Mouse (Mus musculus) hindbrain, embryonic 16.5 days (tissue): ENCODE measurements around the gene Hist1h1a. TPM values are rescaled to one million over a fixed set of nuclear protein-coding genes. Genes with fewer than 3 reads are reported as not detected.

Source experiments
- ATAC-seq: fragments of 200-750 bp; cut with Nextera tagmentation; 2 replicates; pipeline ENCODE4 v1.8.0; 2017; ENCODE audit warnings: moderate TSS enrichment, moderate library complexity
- H3K27ac ChIP-seq: fragments of 300-500 bp; sonication (generic); 2 replicates; pipeline ENCODE4 v1.5.1; 2014; ENCODE audit warnings: low read depth, mild to moderate bottlenecking, control low read depth, low read length, moderate library complexity
- H3K27me3 ChIP-seq: fragments of 300-500 bp; sonication (generic); replicated peaks from 2 replicates; pipeline ENCODE4 v1.6.1; 2014; ENCODE audit warnings: low read length; ENCODE audit not compliant: control insufficient read depth, insufficient read depth
- H3K36me3 ChIP-seq: fragments of 300-500 bp; sonication (generic); 2 replicates; pipeline ENCODE4 v1.6.1; 2014; ENCODE audit warnings: mild to moderate bottlenecking, low read length, moderate library complexity, mixed read lengths; ENCODE audit not compliant: control insufficient read depth, insufficient read depth
- H3K4me1 ChIP-seq: fragments of 300-500 bp; sonication (generic); 2 replicates; pipeline ENCODE4 v1.6.1; 2014; ENCODE audit warnings: low read depth, low read length; ENCODE audit not compliant: control insufficient read depth, insufficient read depth
- H3K4me2 ChIP-seq: fragments of 300-500 bp; sonication (generic); 2 replicates; pipeline ENCODE4 v1.6.1; 2014; ENCODE audit warnings: mild to moderate bottlenecking, low read length, control low read depth, moderate library complexity
- H3K4me3 ChIP-seq: fragments of 300-500 bp; sonication (generic); 2 replicates; pipeline ENCODE4 v1.5.1; 2014; ENCODE audit warnings: mild to moderate bottlenecking, low read length, control low read depth, moderate library complexity
- H3K9ac ChIP-seq: fragments of 300-500 bp; sonication (generic); 2 replicates; pipeline ENCODE4 v1.6.1; 2014; ENCODE audit warnings: low read depth, mild to moderate bottlenecking, control low read depth, low read length, moderate library complexity
- H3K9me3 ChIP-seq: fragments of 300-500 bp; sonication (generic); 2 replicates; pipeline ENCODE4 v1.6.1; 2014; ENCODE audit warnings: mild to moderate bottlenecking, low read length, moderate library complexity; ENCODE audit not compliant: control insufficient read depth
- WGBS: fragments of 180-500 bp; shearing (Covaris S2); extraction: QIAGEN DNeasy Blood & Tissue Kit; methylation state at CpG from one replicate; pipeline ENCODE4 v1.1.7; 2014; 5-methylcytosine and 5-hydroxymethylcytosine counted together
- microRNA-seq: library from miRNA; unstranded; fragments of <30 nt; microRNA quantifications from one replicate; pipeline ENCODE4, GENCODE M21; 2017
- polyA plus RNA-seq: library from polyadenylated mRNA; unstranded; fragments of >200 nt; fragmentation: Nextera tagmentation; extraction: Ambion mirVana; gene quantifications from 2 replicates; pipeline ENCODE4 v1.2.1, GENCODE M21; 2015

Hist1h1a gene
- polyA plus RNA-seq, 1 experiment from 2014 or later = 0.44 TPM

GRCm38 (mm10) chr13:23799405-23799804, 35.9 kb downstream of the Hist1h1a start:
- no peaks in the 10 kb centered on the region for H3K36me3 ChIP-seq
- H3K4me3 ChIP-seq = no peak overlapping the region
- no peaks in the 10 kb centered on the region for H3K9me3 ChIP-seq
- H3K27ac ChIP-seq = no peak overlapping the region
- WGBS = 84% methylated on average over 5 of the region's 5 CpGs
- no peak overlapping the region for H3K9ac ChIP-seq
- no peaks in the 10 kb centered on the region for H3K27me3 ChIP-seq
- H3K4me2 ChIP-seq = no peak overlapping the region
- no peak for ATAC-seq
- H3K4me1 ChIP-seq = no peaks in the 10 kb centered on the region

DNA sequence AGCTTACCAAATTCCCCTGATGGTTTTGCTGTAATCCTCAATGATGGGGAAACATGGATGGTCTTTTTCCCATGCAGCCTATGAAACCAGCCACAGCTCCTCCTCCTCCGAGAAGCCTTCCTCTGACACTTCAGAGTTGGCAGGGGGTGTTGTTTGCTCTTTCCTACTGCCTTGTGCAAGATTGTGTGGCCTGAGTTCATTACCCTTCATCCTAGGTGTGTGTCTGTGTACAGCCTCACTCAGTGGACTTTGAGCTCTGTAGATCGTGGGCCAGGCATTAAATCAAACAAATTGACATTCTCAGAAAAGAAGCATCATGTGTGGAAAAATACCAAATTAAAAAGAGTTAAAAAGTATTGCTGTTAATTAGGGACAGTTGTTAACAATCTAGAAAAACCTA, 41.1 kb downstream of the Hist1h1a start:
- Histone ChIP-seq H3K4me1 (no peaks in the 10 kb centered on the region), H3K36me3 (no peaks in the 10 kb centered on the region), H3K4me2 (no peak overlapping the region), H3K4me3 (no peak overlapping the region), H3K27me3 (no peaks in the 10 kb centered on the region), H3K9ac (no peak overlapping the region), H3K27ac (no peak overlapping the region), H3K9me3 (no peaks in the 10 kb centered on the region)
- no peak for ATAC-seq
- 87% methylated on average over 2 of the region's 2 CpGs for WGBS

DNA sequence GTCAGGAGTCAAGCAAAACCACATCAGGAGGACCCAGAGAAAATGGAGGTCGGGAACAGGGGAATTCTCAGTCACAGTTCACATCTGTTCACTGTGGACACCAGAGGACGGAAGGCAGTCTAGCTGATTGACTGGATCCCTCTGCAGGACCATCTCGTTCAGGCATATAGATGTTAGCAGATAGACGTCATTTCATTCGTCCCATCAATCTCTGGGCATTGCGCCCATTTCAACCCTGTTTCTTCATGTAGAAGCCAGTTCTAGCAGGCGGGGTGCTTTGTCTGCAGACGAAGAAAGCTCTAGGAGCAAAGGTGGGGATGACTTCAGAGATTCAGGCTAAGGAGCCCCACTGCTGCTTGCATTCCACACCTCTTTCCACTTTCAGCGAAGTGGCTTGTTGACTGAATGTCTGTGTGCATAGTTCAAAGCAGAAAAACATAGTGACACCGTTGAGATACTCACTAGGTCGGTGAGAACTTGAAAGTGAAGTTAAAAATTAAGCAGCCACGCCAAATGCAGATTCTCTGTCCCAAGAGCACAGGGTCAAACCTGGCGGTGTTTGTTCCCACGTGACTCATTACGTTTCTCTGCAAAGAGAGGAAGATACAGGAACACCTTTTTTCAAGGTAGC, 43.1 kb downstream of the Hist1h1a start, which contains the start of gene Slc17a2:
Gene Slc17a2, plus strand, starts transcription at position 572 of the 631 bp plus-strand sequence.
- no peak for ATAC-seq
- Histone ChIP-seq H3K4me3 (no peak within 1 kb of the TSS), H3K27ac (no peak within 1 kb of the TSS), H3K36me3 (no peaks in the 10 kb centered on the region), H3K4me1 (no peaks in the 10 kb centered on the region), H3K27me3 (no peaks in the 10 kb centered on the region), H3K9me3 (no peaks in the 10 kb centered on the region), H3K9ac (no peak within 1 kb of the TSS), H3K4me2 (no peak within 1 kb of the TSS)
- WGBS = 90% methylated on average over 15 of the region's 15 CpGs

Small RNAs within 50 kb of the gene (microRNA-seq; reads per million reads assigned to microRNA genes)
- not detected for gene Gm44314
- not detected for gene Gm44484

Other genes starting within 250 kb of the Hist1h1a start
- gene Hist1h4h, start 232.6 kb upstream of the Hist1h1a start, polyA plus RNA-seq = 2.6 and 2.7 TPM in 2 replicates
- not detected in 2 replicates for gene Hist1h2af, start 229.8 kb upstream of the Hist1h1a start, polyA plus RNA-seq
- 0.66 TPM in 1 of 2 replicates, not detected in the other for gene Hist1h3g, start 228.2 kb upstream of the Hist1h1a start, polyA plus RNA-seq
- 0.16 and 0.29 TPM in 2 replicates for gene Hist1h2bh, start 220.3 kb upstream of the Hist1h1a start, polyA plus RNA-seq
- not detected in 2 replicates for gene Hist1h3f, start 219.6 kb upstream of the Hist1h1a start, polyA plus RNA-seq
- gene Hist1h4f, start 212.0 kb upstream of the Hist1h1a start, polyA plus RNA-seq = 0.59 TPM in 1 of 2 replicates, not detected in the other
- gene Hist1h1d, start 210.4 kb upstream of the Hist1h1a start, polyA plus RNA-seq = 0.07 and 0.10 TPM in 2 replicates
- gene Hist1h3e, start 201.3 kb upstream of the Hist1h1a start, polyA plus RNA-seq = 0.85 and 0.97 TPM in 2 replicates
- 9.4 and 14.5 TPM in 2 replicates for gene Hist1h2ae, start 192.4 kb upstream of the Hist1h1a start, polyA plus RNA-seq
- 0.79 and 1.4 TPM in 2 replicates for gene Hist1h2bg, start 192.3 kb upstream of the Hist1h1a start, polyA plus RNA-seq
- gene Hist1h2bf, start 189.5 kb upstream of the Hist1h1a start, polyA plus RNA-seq = 0.44 and 0.67 TPM in 2 replicates
- gene Hist1h2ad, start 189.3 kb upstream of the Hist1h1a start, polyA plus RNA-seq = 0.57 and 1.3 TPM in 2 replicates
- 0.85 and 1.3 TPM in 2 replicates for gene Hist1h3d, start 187.9 kb upstream of the Hist1h1a start, polyA plus RNA-seq
- 27.6 and 30.0 TPM in 2 replicates for gene Hist1h4d, start 182.1 kb upstream of the Hist1h1a start, polyA plus RNA-seq
- gene Hist1h2be, start 142.5 kb upstream of the Hist1h1a start, polyA plus RNA-seq = 1.0 and 1.1 TPM in 2 replicates
- 4.0 and 5.0 TPM in 2 replicates for gene Hist1h1e, start 141.1 kb upstream of the Hist1h1a start, polyA plus RNA-seq
- gene Hist1h2ac, start 79.7 kb upstream of the Hist1h1a start, polyA plus RNA-seq = 0.26 and 0.30 TPM in 2 replicates
- gene Hist1h2bc, start 79.5 kb upstream of the Hist1h1a start, polyA plus RNA-seq = 20.4 and 24.8 TPM in 2 replicates
- gene Hist1h1t, start 67.9 kb upstream of the Hist1h1a start, polyA plus RNA-seq = not detected in 2 replicates
- 2.0 and 2.5 TPM in 2 replicates for gene Hist1h4c, start 65.2 kb upstream of the Hist1h1a start, polyA plus RNA-seq
- 5.4 and 6.7 TPM in 2 replicates for gene Hfe, start 52.8 kb upstream of the Hist1h1a start, polyA plus RNA-seq
- 8.6 and 10.8 TPM in 2 replicates for gene Hist1h1c, start 24.9 kb upstream of the Hist1h1a start, polyA plus RNA-seq
- 0.70 and 1.2 TPM in 2 replicates for gene Hist1h3c, start 18.1 kb upstream of the Hist1h1a start, polyA plus RNA-seq
- gene Hist1h2bb, start 16.9 kb upstream of the Hist1h1a start, polyA plus RNA-seq = 0.49 and 0.66 TPM in 2 replicates
- 3.7 and 6.8 TPM in 2 replicates for gene Hist1h2ab, start 12.5 kb upstream of the Hist1h1a start, polyA plus RNA-seq
- 1.7 and 2.7 TPM in 2 replicates for gene Hist1h3b, start 11.4 kb upstream of the Hist1h1a start, polyA plus RNA-seq
- 1.1 TPM in 1 of 2 replicates, not detected in the other for gene Hist1h4b, start 6.7 kb upstream of the Hist1h1a start, polyA plus RNA-seq
- not detected in 2 replicates for gene Hist1h4a, start 2.4 kb upstream of the Hist1h1a start, polyA plus RNA-seq
- gene Hist1h3a, start 1.3 kb upstream of the Hist1h1a start, polyA plus RNA-seq = 0.89 and 1.2 TPM in 2 replicates
- 0.07 TPM in 1 of 2 replicates, not detected in the other for gene Trim38, start 6.2 kb downstream of the Hist1h1a start, polyA plus RNA-seq
- not detected in 2 replicates for gene Slc17a2, start 43.3 kb downstream of the Hist1h1a start, polyA plus RNA-seq
- gene Slc17a3, start 75.8 kb downstream of the Hist1h1a start, polyA plus RNA-seq = not detected in 2 replicates
- gene Slc17a1, start 104.1 kb downstream of the Hist1h1a start, polyA plus RNA-seq = not detected in 2 replicates
- not detected in 2 replicates for gene Slc17a4, start 151.3 kb downstream of the Hist1h1a start, polyA plus RNA-seq
- not detected in 2 replicates for gene Hist1h2ba, start 170.5 kb downstream of the Hist1h1a start, polyA plus RNA-seq
- gene Hist1h2aa, start 170.8 kb downstream of the Hist1h1a start, polyA plus RNA-seq = not detected in 2 replicates
- gene Scgn, start 227.5 kb downstream of the Hist1h1a start, polyA plus RNA-seq = 0.68 and 1.7 TPM in 2 replicates